Mouse (Mus musculus) midbrain, embryonic 13.5 days (tissue): ENCODE data around the gene Snip1. TPM values are rescaled to one million over a fixed set of nuclear protein-coding genes. Genes with fewer than 3 reads are reported as not detected.
A peak's percentile ranks its signal among the peaks of the same experiment; 100 is the strongest.

ENCODE experiments used
- ATAC-seq: fragments of 200-750 bp; cut with Nextera tagmentation; 2 replicates; pipeline ENCODE4 v1.8.0; 2017; ENCODE audit warnings: mild to moderate bottlenecking, moderate TSS enrichment, moderate library complexity
- H3K27ac ChIP-seq: fragments of 300-500 bp; sonication (generic); 2 replicates; pipeline ENCODE4 v1.5.1; 2015; ENCODE audit warnings: inconsistent platforms, mild to moderate bottlenecking, moderate library complexity
- H3K27me3 ChIP-seq: fragments of 300-500 bp; sonication (generic); 2 replicates; pipeline ENCODE4 v1.6.1; 2015; ENCODE audit warnings: mild to moderate bottlenecking, inconsistent platforms
- H3K36me3 ChIP-seq: fragments of 300-500 bp; sonication (generic); 2 replicates; pipeline ENCODE4 v1.6.1; 2015; ENCODE audit warnings: mild to moderate bottlenecking, inconsistent platforms
- H3K4me1 ChIP-seq: fragments of 300-500 bp; sonication (generic); replicated peaks from 2 replicates; pipeline ENCODE4 v1.6.1; 2015; ENCODE audit warnings: inconsistent platforms
- H3K4me2 ChIP-seq: fragments of 300-500 bp; sonication (generic); replicated peaks from 2 replicates; pipeline ENCODE4 v1.6.1; 2015; ENCODE audit warnings: moderate library complexity, mild to moderate bottlenecking, inconsistent platforms
- H3K4me3 ChIP-seq: fragments of 300-500 bp; sonication (generic); replicated peaks from 2 replicates; pipeline ENCODE4 v1.5.1; 2015; ENCODE audit warnings: mild to moderate bottlenecking, inconsistent platforms
- H3K9ac ChIP-seq: fragments of 300-500 bp; sonication (generic); replicated peaks from 2 replicates; pipeline ENCODE4 v1.6.1; 2015; ENCODE audit warnings: mild to moderate bottlenecking, inconsistent platforms
- H3K9me3 ChIP-seq: fragments of 300-500 bp; sonication (generic); 2 replicates; pipeline ENCODE4 v1.6.1; 2016; ENCODE audit warnings: mild to moderate bottlenecking, inconsistent platforms
- WGBS: fragments of 180-500 bp; shearing (Covaris S2); methylation state at CpG from one replicate; pipeline ENCODE4 v1.1.7; 2015; 5-methylcytosine and 5-hydroxymethylcytosine counted together
- polyA plus RNA-seq: library from polyadenylated mRNA; unstranded; fragments of >200 nt; fragmentation: Nextera tagmentation; extraction: Ambion mirVana; gene quantifications from 2 replicates; pipeline ENCODE4 v1.2.1, GENCODE M21; 2015

The Snip1 gene
- polyA plus RNA-seq, result 25.1 and 28.5 TPM in 2 replicates

DNA sequence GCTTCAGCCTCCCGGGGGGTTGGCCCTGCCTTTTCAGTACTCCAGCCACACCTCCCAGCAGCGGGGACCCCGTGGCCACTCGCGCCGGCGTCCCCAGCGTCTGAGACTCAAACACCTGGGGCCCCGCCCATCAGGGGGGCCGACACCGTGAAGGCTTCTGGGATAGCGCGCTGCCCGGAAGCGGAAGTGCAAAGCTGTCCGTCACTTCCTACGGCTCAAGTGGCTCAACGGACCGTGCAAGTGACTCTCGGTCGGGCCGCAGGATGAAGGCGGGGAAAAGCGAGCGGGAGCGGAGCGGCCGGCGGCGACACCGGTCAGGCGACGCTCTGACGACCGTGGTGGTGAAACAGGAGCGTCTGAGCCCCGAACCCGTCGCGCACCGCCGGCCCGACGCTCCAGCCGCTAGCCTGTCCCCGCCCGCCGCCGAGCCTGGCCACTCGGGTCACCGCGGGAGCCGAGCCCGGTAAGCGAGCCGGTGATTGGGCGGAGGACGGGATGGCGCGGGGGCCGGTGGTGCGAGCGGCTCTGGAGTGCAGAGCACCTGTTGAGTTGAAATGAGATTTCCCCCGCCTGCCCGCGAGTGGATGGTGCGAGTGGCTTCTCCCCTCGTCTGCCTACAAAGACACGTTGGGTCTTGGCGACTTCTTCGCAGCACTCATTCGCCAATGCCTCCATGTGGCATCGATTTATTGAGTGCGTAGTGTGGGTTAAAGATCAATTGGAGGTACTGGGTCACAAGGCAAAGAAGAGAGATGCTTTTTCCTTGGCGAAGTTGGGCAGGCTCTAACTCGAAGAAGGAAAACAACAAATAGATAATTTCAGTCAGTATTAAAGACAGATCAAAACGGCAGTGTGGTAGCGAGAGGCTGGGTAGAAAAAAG, at the start of gene Snip1:
TSS of gene Snip1 (plus strand) at position 183 of the 881 bp plus-strand sequence.
- Histone ChIP-seq H3K9me3 (no peaks in the 10 kb centered on the region), H3K36me3 (peaks cover 36% of the 10 kb centered on the region), H3K4me1 (peaks cover 20% of the 10 kb centered on the region), H3K9ac (peak within 1 kb of the TSS; percentile 90), H3K27me3 (peaks cover 5% of the 10 kb centered on the region; the same call in 1 of the 2 replicates), H3K4me3 (peak within 1 kb of the TSS; percentile 93), H3K4me2 (peak within 1 kb of the TSS; percentile 95), H3K27ac (peak within 1 kb of the TSS; percentile 62)
- WGBS, result under 1% methylated on average over 74 of the region's 78 CpGs
- ATAC-seq, result peak; percentile 94

DNA sequence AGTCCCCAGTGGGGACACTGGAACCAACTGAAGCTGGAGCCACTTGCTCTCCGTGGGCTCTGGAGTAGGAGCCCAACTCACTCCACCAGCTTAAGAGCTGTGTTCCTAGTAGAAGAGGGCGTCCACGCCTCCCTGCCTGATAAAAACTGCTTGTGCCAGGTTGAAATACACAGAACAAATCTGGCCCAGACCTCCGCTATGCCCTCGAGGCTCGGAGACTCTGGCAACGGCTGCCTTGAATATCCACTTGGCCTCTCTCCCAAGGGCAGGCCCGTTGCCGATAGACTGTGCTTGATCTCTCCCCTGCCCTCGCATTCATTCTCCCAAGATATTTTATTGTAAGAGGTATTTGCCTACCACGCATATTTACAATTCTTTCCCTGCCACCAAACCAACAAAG, 49.0 kb upstream of the Snip1 start:
- Histone ChIP-seq H3K9ac (no peak overlapping the region), H3K27ac (no peak overlapping the region), H3K4me3 (no peak overlapping the region), H3K27me3 (no peaks in the 10 kb centered on the region), H3K9me3 (no peaks in the 10 kb centered on the region), H3K4me2 (no peak overlapping the region), H3K36me3 (no peaks in the 10 kb centered on the region), H3K4me1 (no peaks in the 10 kb centered on the region)
- WGBS, result 79% methylated on average over 11 of the region's 11 CpGs
- no peak for ATAC-seq

DNA sequence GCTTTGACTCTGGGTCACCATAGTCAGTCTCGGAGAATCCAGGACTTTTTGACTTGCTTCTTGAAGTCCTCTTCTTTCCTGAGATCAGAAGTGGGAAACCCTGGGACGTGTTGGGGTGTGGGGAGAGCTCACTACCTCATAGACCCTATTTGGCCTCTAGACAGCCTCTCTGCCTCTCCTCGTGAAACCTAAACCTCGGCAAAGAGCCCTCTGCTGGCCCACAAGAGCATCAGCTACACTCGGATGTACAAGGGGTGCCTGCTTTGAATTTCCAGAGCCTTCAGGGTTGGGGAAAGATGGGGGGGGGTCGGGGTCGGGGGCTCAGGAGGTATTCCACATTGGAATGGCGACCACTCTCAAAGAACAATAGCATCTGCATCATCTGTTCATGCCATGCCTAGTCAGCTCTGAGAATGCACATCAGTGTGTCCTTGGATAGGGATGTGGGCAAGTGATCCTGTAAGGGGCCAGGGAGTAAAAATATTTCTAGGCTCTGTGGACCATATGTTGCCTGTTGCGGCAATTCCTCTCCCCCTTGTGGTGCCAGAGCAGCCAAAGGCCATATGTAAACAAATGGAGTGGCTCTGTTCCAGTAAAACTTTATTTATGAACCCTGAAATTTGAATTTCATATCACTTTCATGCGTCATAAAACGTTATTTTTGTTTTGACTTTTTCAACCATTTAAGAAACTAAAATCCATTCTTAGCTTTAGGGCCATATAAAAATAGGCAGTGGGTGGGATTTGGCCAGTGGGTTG, 45.5 kb upstream of the Snip1 start:
- Histone ChIP-seq H3K4me1 (no peaks in the 10 kb centered on the region), H3K9me3 (no peaks in the 10 kb centered on the region), H3K27ac (no peak overlapping the region), H3K4me3 (no peak overlapping the region), H3K36me3 (no peaks in the 10 kb centered on the region), H3K9ac (no peak overlapping the region), H3K27me3 (no peaks in the 10 kb centered on the region), H3K4me2 (no peak overlapping the region)
- WGBS, result 38% methylated on average over 11 of the region's 11 CpGs
- ATAC-seq, result no peak

DNA sequence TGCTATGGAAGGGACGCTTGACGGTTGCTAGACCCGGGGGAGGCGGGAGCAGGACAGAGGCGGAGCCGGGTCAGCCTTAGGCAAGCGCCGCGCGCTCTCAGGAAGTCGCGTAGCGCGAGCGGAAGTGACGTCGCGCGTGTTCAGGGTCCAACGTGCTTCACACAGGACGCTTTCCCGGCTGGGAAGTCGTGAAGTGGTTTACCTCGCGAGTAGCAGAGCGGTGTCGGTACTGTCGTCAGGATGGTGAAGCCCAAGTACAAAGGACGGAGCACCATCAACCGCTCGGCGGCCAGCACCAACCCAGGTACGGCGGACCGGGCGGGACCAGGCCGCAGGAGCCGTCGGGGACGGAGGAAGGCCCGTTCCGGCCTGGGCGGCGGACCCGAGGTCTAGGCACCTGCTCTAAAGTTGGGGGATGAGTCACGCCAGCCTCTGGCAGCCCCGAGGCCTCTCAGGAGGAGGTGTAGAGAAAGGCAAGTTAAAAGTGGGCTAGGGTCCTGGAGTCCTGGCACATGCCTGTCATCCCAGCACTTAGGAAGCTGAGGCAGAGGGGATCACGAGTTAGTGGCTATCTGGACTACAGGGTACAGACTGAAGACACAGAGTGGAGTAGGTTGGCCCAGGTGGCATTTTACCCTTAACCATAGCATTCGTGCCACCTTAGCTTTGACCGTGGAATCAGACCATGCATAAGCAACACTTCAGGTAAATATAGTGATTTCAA, 36.4 kb upstream of the Snip1 start:
- no peaks in the 10 kb centered on the region for H3K9me3 ChIP-seq
- peak; percentile 98 for ATAC-seq
- peak overlapping the region; percentile 51; the same call in 1 of the 2 replicates for H3K27ac ChIP-seq
- H3K4me2 ChIP-seq, result peak overlapping the region; percentile 92
- peaks cover 12% of the 10 kb centered on the region for H3K36me3 ChIP-seq
- peaks cover 27% of the 10 kb centered on the region for H3K4me1 ChIP-seq
- H3K27me3 ChIP-seq, result no peaks in the 10 kb centered on the region
- peak overlapping the region; percentile 97 for H3K4me3 ChIP-seq
- WGBS, result under 1% methylated on average over 50 of the region's 50 CpGs
- peak overlapping the region; percentile 93 for H3K9ac ChIP-seq

DNA sequence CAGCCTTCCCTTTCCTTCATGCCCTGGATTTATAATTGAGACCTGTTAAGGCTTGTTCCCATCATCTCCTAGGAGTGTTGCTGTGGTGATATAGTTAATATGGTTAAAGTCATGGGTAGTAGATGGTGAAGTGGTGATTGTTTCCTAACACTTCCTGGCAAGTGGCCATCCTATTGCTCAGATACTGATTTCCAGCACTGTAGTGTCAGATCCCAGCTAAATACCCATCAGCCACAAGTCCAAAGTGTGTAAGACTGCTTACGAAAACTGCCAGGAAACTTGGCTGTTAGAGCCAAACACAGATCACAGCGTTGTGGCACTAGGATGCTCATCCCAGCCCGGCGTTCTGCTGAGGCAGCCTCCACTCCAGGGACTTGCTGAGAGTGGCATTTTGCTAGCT, 32.1 kb upstream of the Snip1 start:
- Histone ChIP-seq H3K4me2 (no peak overlapping the region), H3K4me3 (no peak overlapping the region), H3K27ac (no peak overlapping the region), H3K9me3 (no peaks in the 10 kb centered on the region), H3K27me3 (no peaks in the 10 kb centered on the region), H3K9ac (no peak overlapping the region), H3K36me3 (peaks cover 46% of the 10 kb centered on the region), H3K4me1 (peaks cover 24% of the 10 kb centered on the region)
- no peak for ATAC-seq
- 91% methylated on average over 4 of the region's 4 CpGs for WGBS

DNA sequence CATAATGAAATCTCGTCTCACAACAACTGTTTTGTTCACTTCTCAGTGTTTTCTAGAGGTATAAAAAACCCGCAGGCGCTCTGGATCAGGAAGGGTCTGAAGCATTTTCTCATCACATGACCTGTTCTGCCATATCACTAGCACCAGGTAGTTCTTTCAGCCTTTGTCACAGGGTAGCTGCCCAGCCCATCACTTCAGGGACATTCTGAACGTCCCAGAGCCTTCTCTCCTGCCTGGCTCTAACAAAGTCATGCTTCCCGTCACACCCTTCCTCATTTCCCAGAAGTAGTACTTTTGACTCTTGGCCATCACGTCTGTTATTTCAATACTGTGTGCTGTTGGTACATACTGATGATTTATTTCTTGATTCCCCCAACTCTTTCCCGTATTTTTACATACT, 22.0 kb upstream of the Snip1 start:
- no peak overlapping the region for H3K4me2 ChIP-seq
- no peak for ATAC-seq

DNA sequence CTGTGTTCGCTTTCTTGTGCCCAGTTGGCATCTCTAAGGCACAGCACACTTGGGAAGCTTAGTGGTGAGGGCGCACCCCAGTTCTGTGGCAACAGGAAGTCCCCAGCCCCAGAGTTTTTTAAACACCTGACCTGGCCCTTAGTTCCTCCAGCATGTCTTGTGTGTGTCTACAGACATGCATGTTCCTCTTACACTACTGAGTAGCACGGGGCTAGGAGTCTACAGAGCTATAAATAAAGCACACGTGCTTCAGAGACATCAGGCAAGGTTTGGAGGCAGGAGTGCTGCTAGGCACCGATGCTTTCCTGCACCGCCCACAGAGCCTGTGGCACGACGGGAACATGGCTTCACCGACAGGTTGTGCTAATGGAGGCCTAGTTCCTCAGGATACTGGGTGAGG, 11.1 kb upstream of the Snip1 start:
- Histone ChIP-seq H3K27ac (no peak overlapping the region), H3K36me3 (peaks cover 57% of the 10 kb centered on the region), H3K9me3 (no peaks in the 10 kb centered on the region), H3K9ac (no peak overlapping the region), H3K27me3 (no peaks in the 10 kb centered on the region), H3K4me1 (peaks cover 8% of the 10 kb centered on the region), H3K4me3 (no peak overlapping the region), H3K4me2 (no peak overlapping the region)
- 92% methylated on average over 9 of the region's 9 CpGs for WGBS
- ATAC-seq, result no peak

More for the DNA sequence above, 22.0 kb upstream of the Snip1 start:
- 90% methylated on average over 7 of the region's 7 CpGs for WGBS
- peaks cover 92% of the 10 kb centered on the region for H3K36me3 ChIP-seq
- H3K9ac ChIP-seq, result no peak overlapping the region
- no peaks in the 10 kb centered on the region for H3K4me1 ChIP-seq
- no peaks in the 10 kb centered on the region for H3K9me3 ChIP-seq
- H3K27me3 ChIP-seq, result no peaks in the 10 kb centered on the region
- H3K4me3 ChIP-seq, result no peak overlapping the region
- H3K27ac ChIP-seq, result no peak overlapping the region

DNA sequence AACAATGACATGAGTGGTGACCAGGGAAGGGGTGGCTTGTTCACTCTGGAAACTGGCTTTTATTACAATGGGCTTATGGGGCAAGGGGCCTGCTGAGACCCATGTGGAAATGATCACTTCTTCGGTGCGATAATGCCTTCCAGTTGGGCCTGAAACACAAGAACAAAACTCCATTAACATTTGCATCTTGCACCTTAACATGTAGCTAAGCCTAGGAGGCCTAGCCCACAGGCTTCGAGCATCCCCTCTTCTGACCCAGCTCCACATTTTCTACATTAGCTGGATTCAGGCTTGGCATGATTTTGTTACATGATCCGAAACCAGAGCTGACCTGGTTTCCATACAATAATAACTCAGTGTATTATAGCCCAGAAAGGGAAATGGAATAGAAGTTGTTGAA, 10.0 kb upstream of the Snip1 start:
- 96% methylated on average over 4 of the region's 4 CpGs for WGBS

DNA sequence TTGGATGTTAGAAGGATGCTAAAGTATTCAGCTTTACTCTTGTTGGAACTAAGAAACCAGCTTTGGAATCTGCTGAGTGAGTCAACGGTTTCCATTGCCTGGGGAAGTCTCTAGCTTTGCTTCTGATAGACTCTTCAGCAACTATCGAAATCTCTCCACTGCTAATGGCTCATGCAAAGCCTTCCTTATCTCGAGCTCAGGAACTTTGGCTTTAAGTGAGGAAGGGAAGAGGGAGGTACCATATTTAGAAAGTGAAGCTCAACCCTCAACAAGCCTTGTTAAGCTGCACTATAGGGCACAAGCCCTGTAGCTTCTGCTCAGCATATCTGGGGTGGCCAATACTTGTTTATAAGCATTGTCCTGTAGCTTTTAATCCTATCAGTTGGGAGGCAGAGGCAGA, 9.2 kb upstream of the Snip1 start:
- no peak overlapping the region for H3K9ac ChIP-seq

More for the DNA sequence above, 10.0 kb upstream of the Snip1 start:
- no peak overlapping the region for H3K4me2 ChIP-seq
- no peaks in the 10 kb centered on the region for H3K9me3 ChIP-seq
- H3K9ac ChIP-seq, result no peak overlapping the region
- no peaks in the 10 kb centered on the region for H3K27me3 ChIP-seq
- H3K4me3 ChIP-seq, result no peak overlapping the region
- no peak overlapping the region for H3K27ac ChIP-seq
- ATAC-seq, result no peak
- H3K36me3 ChIP-seq, result peaks cover 46% of the 10 kb centered on the region
- H3K4me1 ChIP-seq, result peaks cover 8% of the 10 kb centered on the region

DNA sequence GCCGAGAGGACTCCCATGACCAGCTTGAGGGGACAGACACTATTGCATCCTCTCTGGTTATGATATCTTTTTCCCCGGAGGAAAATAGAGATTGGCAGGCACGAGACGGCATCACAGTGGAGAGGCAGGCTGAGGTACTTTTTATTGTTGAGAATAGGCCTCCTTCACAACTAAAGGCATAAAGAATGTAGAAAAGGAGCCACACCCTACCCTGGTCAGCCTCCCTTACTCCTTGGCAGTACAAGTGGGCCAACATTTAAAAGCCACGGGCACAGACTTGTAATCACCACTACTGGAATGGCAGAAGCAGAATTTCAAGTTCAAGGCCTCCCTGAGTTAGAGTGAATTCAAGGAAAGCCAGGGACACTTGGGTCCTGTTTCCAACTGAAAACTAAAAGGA, 8.4 kb upstream of the Snip1 start:
- Histone ChIP-seq H3K9ac (no peak overlapping the region), H3K9me3 (no peaks in the 10 kb centered on the region), H3K27me3 (no peaks in the 10 kb centered on the region), H3K4me2 (no peak overlapping the region), H3K4me1 (peaks cover 8% of the 10 kb centered on the region), H3K36me3 (peaks cover 33% of the 10 kb centered on the region), H3K4me3 (no peak overlapping the region), H3K27ac (no peak overlapping the region)
- no peak for ATAC-seq
- 58% methylated on average over 5 of the region's 5 CpGs for WGBS

More for the DNA sequence above, 9.2 kb upstream of the Snip1 start:
- no peak overlapping the region for H3K4me2 ChIP-seq
- H3K36me3 ChIP-seq, result peaks cover 39% of the 10 kb centered on the region
- H3K9me3 ChIP-seq, result no peaks in the 10 kb centered on the region
- H3K4me1 ChIP-seq, result peaks cover 8% of the 10 kb centered on the region
- ATAC-seq, result no peak
- no peak overlapping the region for H3K4me3 ChIP-seq
- WGBS, result 68% methylated on average over 3 of the region's 3 CpGs
- H3K27ac ChIP-seq, result no peak overlapping the region
- no peaks in the 10 kb centered on the region for H3K27me3 ChIP-seq

DNA sequence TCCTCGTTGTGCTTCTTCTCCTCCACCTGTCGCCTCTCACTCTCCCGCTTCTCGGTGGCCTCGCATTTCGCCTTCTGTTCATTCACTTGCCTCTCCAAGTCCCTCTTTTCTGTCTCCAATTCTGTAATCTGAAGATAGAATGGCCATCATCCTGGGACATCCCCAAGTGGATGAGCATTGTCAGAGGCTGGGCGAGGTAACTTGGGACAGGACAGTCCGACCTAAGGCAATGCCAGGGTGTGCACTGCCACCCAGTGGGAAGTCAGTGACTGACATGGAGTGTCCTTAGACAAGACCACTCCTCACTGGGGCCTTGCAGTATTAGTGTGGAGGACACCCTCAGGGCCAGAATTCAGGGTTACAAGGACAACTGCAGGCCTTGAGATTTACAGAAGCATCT, 7.4 kb upstream of the Snip1 start:
- no peaks in the 10 kb centered on the region for H3K27me3 ChIP-seq
- H3K36me3 ChIP-seq, result peaks cover 23% of the 10 kb centered on the region
- H3K9ac ChIP-seq, result peak overlapping the region; percentile 44; the same call in 1 of the 2 replicates
- peak overlapping the region; percentile 18; the same call in 1 of the 2 replicates for H3K4me3 ChIP-seq
- peak; percentile 88 for ATAC-seq
- no peaks in the 10 kb centered on the region for H3K9me3 ChIP-seq
- H3K27ac ChIP-seq, result no peak overlapping the region
- H3K4me1 ChIP-seq, result peaks cover 8% of the 10 kb centered on the region
- H3K4me2 ChIP-seq, result peak overlapping the region; percentile 43
- WGBS, result 2% methylated on average over 8 of the region's 8 CpGs
